Mouse (Mus musculus) neural tube, embryonic 14.5 days (tissue): ENCODE measurements around the gene 9930111J21Rik2. TPM values are rescaled to one million over a fixed set of nuclear protein-coding genes. Genes with fewer than 3 reads are reported as not detected.
"Not testable (repeated sequence)": the region's sequence is repeated elsewhere in the genome, so short reads cannot be mapped to it uniquely, and the experiment has no call there.

Source experiments
- ATAC-seq: fragments of 200-750 bp; cut with Nextera tagmentation; 2 replicates; pipeline ENCODE4 v1.8.0; 2017; ENCODE audit warnings: low read depth, mild to moderate bottlenecking, moderate TSS enrichment, moderate library complexity
- H3K27ac ChIP-seq: fragments of 300-500 bp; sonication (generic); 2 replicates; pipeline ENCODE4 v1.5.1; 2014; ENCODE audit warnings: low read depth, mild to moderate bottlenecking, control low read depth, low read length, moderate library complexity, mixed read lengths
- H3K27me3 ChIP-seq: fragments of 300-500 bp; sonication (generic); 2 replicates; pipeline ENCODE4 v1.6.1; 2014; ENCODE audit warnings: low read length; ENCODE audit not compliant: control insufficient read depth, insufficient read depth
- H3K36me3 ChIP-seq: fragments of 300-500 bp; sonication (generic); 2 replicates; pipeline ENCODE4 v1.6.1; 2014; ENCODE audit warnings: low read length, mixed read lengths; ENCODE audit not compliant: control insufficient read depth, insufficient read depth
- H3K4me1 ChIP-seq: fragments of 300-500 bp; sonication (generic); 2 replicates; pipeline ENCODE4 v1.6.1; 2014; ENCODE audit warnings: low read length; ENCODE audit not compliant: control insufficient read depth, insufficient read depth
- H3K4me2 ChIP-seq: fragments of 300-500 bp; sonication (generic); 2 replicates; pipeline ENCODE4 v1.6.1; 2014; ENCODE audit warnings: mild to moderate bottlenecking, low read depth, low read length, control low read depth
- H3K4me3 ChIP-seq: fragments of 300-500 bp; sonication (generic); 2 replicates; pipeline ENCODE4 v1.5.1; 2014; ENCODE audit warnings: low read depth, low read length, control low read depth, mixed read lengths
- H3K9ac ChIP-seq: fragments of 300-500 bp; sonication (generic); replicated peaks from 2 replicates; pipeline ENCODE4 v1.6.1; 2014; ENCODE audit warnings: low read depth, mild to moderate bottlenecking, control low read depth, low read length, mixed read lengths
- H3K9me3 ChIP-seq: fragments of 300-500 bp; sonication (generic); 2 replicates; pipeline ENCODE4 v1.6.1; 2016; ENCODE audit warnings: low read length; ENCODE audit not compliant: control insufficient read depth
- WGBS: fragments of 180-500 bp; shearing (Covaris S2); extraction: QIAGEN DNeasy Blood & Tissue Kit; methylation state at CpG from one replicate; pipeline ENCODE4 v1.1.7; 2014; 5-methylcytosine and 5-hydroxymethylcytosine counted together
- polyA plus RNA-seq: library from polyadenylated mRNA; unstranded; fragments of >200 nt; fragmentation: Nextera tagmentation; extraction: Ambion mirVana; gene quantifications from 2 replicates; pipeline ENCODE4 v1.2.1, GENCODE M21; 2014

9930111J21Rik2 gene
- 0.27 and 0.55 TPM in 2 replicates for polyA plus RNA-seq

GRCm38 (mm10) chr11:49051093-49051891 is at the start of gene 9930111J21Rik2:
9930111J21Rik2 (minus strand) TSS chr11:49051242.
- not testable (repeated sequence) for H3K36me3 ChIP-seq, H3K9me3 ChIP-seq, H3K9ac ChIP-seq, H3K4me2 ChIP-seq, H3K4me1 ChIP-seq, ATAC-seq, H3K4me3 ChIP-seq, H3K27ac ChIP-seq, H3K27me3 ChIP-seq
- WGBS = 80% methylated on average over 1 of the region's 6 CpGs

GRCm38 (mm10) chr11:49100409-49100808 is 49.4 kb upstream of the 9930111J21Rik2 start:
- no peak overlapping the region for H3K27ac ChIP-seq
- H3K9me3 ChIP-seq = no peaks in the 10 kb centered on the region
- no peak for ATAC-seq
- no peak overlapping the region for H3K4me2 ChIP-seq
- 90% methylated on average over 3 of the region's 3 CpGs for WGBS
- no peak overlapping the region for H3K4me3 ChIP-seq
- no peaks in the 10 kb centered on the region for H3K36me3 ChIP-seq
- H3K9ac ChIP-seq = no peak overlapping the region
- no peaks in the 10 kb centered on the region for H3K27me3 ChIP-seq
- no peaks in the 10 kb centered on the region for H3K4me1 ChIP-seq

GRCm38 (mm10) chr11:49095367-49095766 is 44.3 kb upstream of the 9930111J21Rik2 start:
- WGBS = 89% methylated on average over 4 of the region's 4 CpGs
- no peak overlapping the region for H3K9ac ChIP-seq
- no peak for ATAC-seq

GRCm38 (mm10) chr11:49093861-49094660 is 43.0 kb upstream of the 9930111J21Rik2 start:
- Histone ChIP-seq H3K27me3 (no peaks in the 10 kb centered on the region), H3K4me3 (no peak overlapping the region), H3K4me2 (no peak overlapping the region), H3K9me3 (no peaks in the 10 kb centered on the region), H3K27ac (no peak overlapping the region), H3K9ac (no peak overlapping the region), H3K4me1 (no peaks in the 10 kb centered on the region), H3K36me3 (no peaks in the 10 kb centered on the region)
- no peak for ATAC-seq
- 87% methylated on average over 6 of the region's 6 CpGs for WGBS

More at GRCm38 (mm10) chr11:49095367-49095766, 44.3 kb upstream of the 9930111J21Rik2 start:
- Histone ChIP-seq H3K27me3 (no peaks in the 10 kb centered on the region), H3K27ac (no peak overlapping the region), H3K4me2 (no peak overlapping the region), H3K4me3 (no peak overlapping the region), H3K4me1 (no peaks in the 10 kb centered on the region), H3K9me3 (no peaks in the 10 kb centered on the region), H3K36me3 (no peaks in the 10 kb centered on the region)

GRCm38 (mm10) chr11:49092786-49093185 is 41.7 kb upstream of the 9930111J21Rik2 start:
- no peaks in the 10 kb centered on the region for H3K4me1 ChIP-seq
- H3K4me3 ChIP-seq = no peak overlapping the region
- no peaks in the 10 kb centered on the region for H3K27me3 ChIP-seq
- no peaks in the 10 kb centered on the region for H3K9me3 ChIP-seq
- no peak overlapping the region for H3K4me2 ChIP-seq
- no peak overlapping the region for H3K9ac ChIP-seq
- 93% methylated on average over 2 of the region's 2 CpGs for WGBS
- no peaks in the 10 kb centered on the region for H3K36me3 ChIP-seq
- no peak overlapping the region for H3K27ac ChIP-seq
- no peak for ATAC-seq

- Histone ChIP-seq H3K9me3 (no peaks in the 10 kb centered on the region), H3K36me3 (no peaks in the 10 kb centered on the region), H3K9ac (no peak overlapping the region), H3K4me1 (no peaks in the 10 kb centered on the region), H3K4me3 (no peak overlapping the region), H3K27ac (no peak overlapping the region), H3K4me2 (no peak overlapping the region), H3K27me3 (no peaks in the 10 kb centered on the region)
- 88% methylated on average over 1 of the region's 1 CpGs for WGBS
- no peak for ATAC-seq
Observed at GRCm38 (mm10) chr11:49092053-49092586, 41.1 kb upstream of the 9930111J21Rik2 start.

- Histone ChIP-seq H3K4me1 (no peaks in the 10 kb centered on the region), H3K9me3 (no peaks in the 10 kb centered on the region), H3K4me3 (no peak overlapping the region), H3K27me3 (no peaks in the 10 kb centered on the region), H3K9ac (no peak overlapping the region), H3K4me2 (no peak overlapping the region), H3K36me3 (no peaks in the 10 kb centered on the region), H3K27ac (no peak overlapping the region)
- ATAC-seq = no peak
- WGBS = 83% methylated on average over 4 of the region's 4 CpGs
Observed at GRCm38 (mm10) chr11:49091171-49091570, 40.1 kb upstream of the 9930111J21Rik2 start.

- H3K36me3 ChIP-seq = no peaks in the 10 kb centered on the region
- H3K27me3 ChIP-seq = no peaks in the 10 kb centered on the region
- no peak overlapping the region for H3K9ac ChIP-seq
- H3K4me3 ChIP-seq = no peak overlapping the region
- H3K9me3 ChIP-seq = no peaks in the 10 kb centered on the region
- no peak for ATAC-seq
- no peak overlapping the region for H3K4me2 ChIP-seq
- H3K27ac ChIP-seq = no peak overlapping the region
- H3K4me1 ChIP-seq = no peaks in the 10 kb centered on the region
- WGBS = 93% methylated on average over 5 of the region's 5 CpGs
Observed at GRCm38 (mm10) chr11:49090551-49090950, 39.5 kb upstream of the 9930111J21Rik2 start.
